Mouse (Mus musculus): ENCODE measurements around the gene Nqo1. TPM values are rescaled to one million over a fixed set of nuclear protein-coding genes. Genes with fewer than 3 reads are reported as not detected.

Nqo1 gene
- polyA plus RNA-seq, 1 experiment from 2014 or later = 6.7 TPM

- 95% methylated on average over 8 of the region's 8 CpGs for WGBS
- no peaks in the 10 kb centered on the region for H3K27me3 ChIP-seq
- no peaks in the 10 kb centered on the region for H3K4me1 ChIP-seq (replicated peaks)
- H3K9ac ChIP-seq = no peak overlapping the region
- H3K27ac ChIP-seq = no peak overlapping the region
- no peak for ATAC-seq (ENCODE audit: low FRiP score)
- H3K9me3 ChIP-seq = no peaks in the 10 kb centered on the region
- no peak overlapping the region for H3K4me2 ChIP-seq
- peaks cover 31% of the 10 kb centered on the region for H3K36me3 ChIP-seq
- H3K4me3 ChIP-seq = no peak overlapping the region
Measured at GRCm38 (mm10) chr8:107380734-107381133, 22.3 kb downstream of the Nqo1 start.

GRCm38 (mm10) chr8:107377346-107377745 is 25.7 kb downstream of the Nqo1 start:
- no peak for ATAC-seq (ENCODE audit: low FRiP score)
- Histone ChIP-seq H3K27ac (no peak overlapping the region), H3K4me2 (no peak overlapping the region), H3K4me3 (no peak overlapping the region), H3K36me3 (peaks cover 38% of the 10 kb centered on the region), H3K27me3 (no peaks in the 10 kb centered on the region), H3K9ac (no peak overlapping the region), H3K9me3 (no peaks in the 10 kb centered on the region), H3K4me1 (replicated peaks) (no peaks in the 10 kb centered on the region)
- WGBS = 97% methylated on average over 3 of the region's 3 CpGs

DNA sequence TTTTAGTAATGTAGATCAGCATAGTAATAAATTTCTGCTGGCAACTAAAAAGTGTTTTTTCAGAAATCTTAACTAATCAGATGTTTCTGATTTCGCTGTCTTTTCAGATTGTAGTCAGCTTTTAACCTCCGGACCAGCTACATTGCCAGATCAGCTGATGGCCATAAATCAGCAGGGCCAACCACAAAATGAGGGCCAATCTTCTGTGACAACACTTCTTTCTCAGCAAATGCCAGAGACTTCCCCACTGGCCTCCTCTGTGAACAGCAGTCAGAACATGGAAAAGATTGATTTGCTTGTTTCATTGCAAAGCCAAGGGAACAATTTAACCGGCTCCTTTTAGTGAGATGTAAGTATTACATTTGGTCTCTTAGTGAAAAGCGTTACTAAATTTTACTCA is 32.7 kb downstream of the Nqo1 start:
- no peak overlapping the region for H3K4me2 ChIP-seq
- no peak overlapping the region for H3K27ac ChIP-seq
- ATAC-seq (ENCODE audit: low FRiP score) = no peak
- WGBS = 96% methylated on average over 4 of the region's 4 CpGs
- no peaks in the 10 kb centered on the region for H3K9me3 ChIP-seq
- H3K4me3 ChIP-seq = no peak overlapping the region
- no peaks in the 10 kb centered on the region for H3K4me1 ChIP-seq (replicated peaks)
- no peaks in the 10 kb centered on the region for H3K27me3 ChIP-seq
- no peak overlapping the region for H3K9ac ChIP-seq
- H3K36me3 ChIP-seq = peaks cover 63% of the 10 kb centered on the region

Other genes with a start within 250 kb of the Nqo1 start
- gene Nfat5, start 109.7 kb downstream of the Nqo1 start, polyA plus RNA-seq (2015; fragmentation: Nextera tagmentation; extraction: Ambion mirVana) = 14.0 and 14.5 TPM in 2 replicates
- gene Nob1, start 21.8 kb upstream of the Nqo1 start, polyA plus RNA-seq (2015; fragmentation: Nextera tagmentation; extraction: Ambion mirVana) = 71.3 and 74.0 TPM in 2 replicates
- gene Wwp2, start 33.2 kb upstream of the Nqo1 start, polyA plus RNA-seq (2015; fragmentation: Nextera tagmentation; extraction: Ambion mirVana) = 49.3 and 53.0 TPM in 2 replicates
- 248 and 256 TPM in 2 replicates for gene Psmd7, start 185.3 kb upstream of the Nqo1 start, polyA plus RNA-seq (2015; fragmentation: Nextera tagmentation; extraction: Ambion mirVana)

Measured in hindbrain, embryonic 13.5 days (tissue).